Mouse (Mus musculus) left cerebral cortex, postnatal 14 days (tissue): Measurements from ENCODE around the gene Dlat. TPM values are rescaled to one million over a fixed set of nuclear protein-coding genes. Genes with fewer than 3 reads are reported as not detected.
"Not testable (repeated sequence)": the region's sequence is repeated elsewhere in the genome, so short reads cannot be mapped to it uniquely, and the experiment has no call there.

Experiments
- DNase-seq, 2 experiments: peaks; one replicate each; pipeline ENCODE4 v3.0.0; 2021 to 2022; ENCODE audit warnings: low spot score in 2 of 2, mixed read lengths in 1 of 2
- intact Hi-C: fragments of 180-260 bp; cut with DNase I; formaldehyde crosslinking; loops from one replicate; pipeline ENCODE4 v1.15.1; 2025
- total RNA-seq, 2 experiments: library from RNA; stranded (reverse); gene quantifications; 2 replicates each; pipeline ENCODE4 v1.2.3; 2021

Gene Dlat
- total RNA-seq, 2 experiments from 2014 or later: 128 to 134 TPM

GRCm38 (mm10) chr9:50667579-50668498 is 8.3 kb upstream of the Dlat start:
- DNase-seq: no peak
- intact Hi-C loops: no loop called here

GRCm38 (mm10) chr9:50666442-50666841 is 6.9 kb upstream of the Dlat start:
- no peak for DNase-seq
- intact Hi-C loops: no loop called here

- DNase-seq: no peak
- intact Hi-C loops: no loop called here
Measured at GRCm38 (mm10) chr9:50664826-50665225, 5.2 kb upstream of the Dlat start.

GRCm38 (mm10) chr9:50660431-50660830 is 851 bp upstream of the Dlat start:
- DNase-seq: peak in 1 of 2 experiments; percentile 33
- intact Hi-C loops: no loop called here

- DNase-seq: peak; percentile 12 to 19
- intact Hi-C loops: no loop called here
Measured at GRCm38 (mm10) chr9:50658941-50659388, 615 bp downstream of the Dlat start.

- intact Hi-C loops: no loop called here
- DNase-seq: no peak
Measured at GRCm38 (mm10) chr9:50658391-50658790, 1.2 kb downstream of the Dlat start.

GRCm38 (mm10) chr9:50650503-50650902 is 9.1 kb downstream of the Dlat start:
- no peak for DNase-seq
- intact Hi-C loops: no loop called here

- no peak for DNase-seq
- intact Hi-C loops: no loop called here
Measured at GRCm38 (mm10) chr9:50646826-50647370, 12.7 kb downstream of the Dlat start.

GRCm38 (mm10) chr9:50634270-50634669 is 25.3 kb downstream of the Dlat start:
- intact Hi-C loops: no loop called here

GRCm38 (mm10) chr9:50633059-50633458 is 26.5 kb downstream of the Dlat start:
- no peak for DNase-seq
- intact Hi-C loops: no loop called here

More at GRCm38 (mm10) chr9:50634270-50634669, 25.3 kb downstream of the Dlat start:
- no peak for DNase-seq

GRCm38 (mm10) chr9:50632016-50632688 is 27.4 kb downstream of the Dlat start:
- no peak for DNase-seq
- intact Hi-C loops: no loop called here

GRCm38 (mm10) chr9:50630903-50631302 is 28.7 kb downstream of the Dlat start:
- DNase-seq, intact Hi-C loops: not testable (repeated sequence)

GRCm38 (mm10) chr9:50617794-50618330 is 41.7 kb downstream of the Dlat start:
- intact Hi-C loops: no loop called here
- DNase-seq: no peak

GRCm38 (mm10) chr9:50616766-50617603 is 42.6 kb downstream of the Dlat start, which contains the start of the genes Pih1d2 and Nkapd1:
Pih1d2 (plus strand) TSS chr9:50617321.
Nkapd1 (minus strand) TSS chr9:50617464.
- peak; percentile 90 to 92 for DNase-seq
- intact Hi-C loops: no loop called here

GRCm38 (mm10) chr9:50616161-50616560 is 43.4 kb downstream of the Dlat start:
- intact Hi-C loops: no loop called here
- no peak for DNase-seq

- intact Hi-C loops: no loop called here
- peak in 1 of 2 experiments; percentile 50 for DNase-seq
Measured at GRCm38 (mm10) chr9:50612115-50612514, 47.5 kb downstream of the Dlat start.

GRCm38 (mm10) chr9:50604338-50604737 is 55.2 kb downstream of the Dlat start:
- no peak for DNase-seq
- intact Hi-C loops: no loop called here

GRCm38 (mm10) chr9:50603998-50604324 is 55.6 kb downstream of the Dlat start:
- intact Hi-C loops: no loop called here

More at GRCm38 (mm10) chr9:50603998-50604324, 55.6 kb downstream of the Dlat start:
- DNase-seq: no peak
